Mouse (Mus musculus) hematopoietic multipotent progenitor cell, adult 10-12 weeks (in vitro differentiated cells): ENCODE results near the gene Brs3. TPM values are rescaled to one million over a fixed set of nuclear protein-coding genes. Genes with fewer than 3 reads are reported as not detected.

Experiments
- polyA plus RNA-seq: library from polyadenylated mRNA; stranded (reverse); fragments of >175 nt; gene quantifications from 2 replicates; pipeline ENCODE4 v1.2.3, GENCODE M21; 2012; ENCODE audit warnings: low replicate concordance

Brs3 gene
- polyA plus RNA-seq = not detected in 2 replicates

GRCm38 (mm10) chrX:57042774-57043173 lies at the start of gene Brs3:
Gene Brs3 (plus strand): TSS chrX:57043074.

GRCm38 (mm10) chrX:57053174-57053992 lies 10.5 kb downstream of the Brs3 start, which contains the start of gene Htatsf1:
Gene Htatsf1 (plus strand): TSS chrX:57053583.

GRCm38 (mm10) chrX:57087806-57088205 lies 44.9 kb downstream of the Brs3 start, which contains the start of gene Vgll1:
Gene Vgll1 (plus strand): TSS chrX:57088106.

Other genes starting within 250 kb of the Brs3 start
- 0.17 TPM in 1 of 2 replicates, not detected in the other for gene Map7d3, start 220.7 kb upstream of the Brs3 start, polyA plus RNA-seq
- not detected in 2 replicates for gene Adgrg4, start 172.9 kb upstream of the Brs3 start, polyA plus RNA-seq
- gene Htatsf1, start 10.5 kb downstream of the Brs3 start, polyA plus RNA-seq = 14.5 and 19.6 TPM in 2 replicates
- not detected in 2 replicates for gene Vgll1, start 45.0 kb downstream of the Brs3 start, polyA plus RNA-seq
- gene Cd40lg, start 169.1 kb downstream of the Brs3 start, polyA plus RNA-seq = 0.47 and 0.74 TPM in 2 replicates